Mouse (Mus musculus): ENCODE measurements around the gene Dhrs13. TPM values are rescaled to one million over a fixed set of nuclear protein-coding genes. Genes with fewer than 3 reads are reported as not detected.

Dhrs13 gene
- polyA plus RNA-seq, 1 experiment from 2014 or later: 15.2 TPM

GRCm38 (mm10) chr11:78074666-78075065 lies 42.6 kb downstream of the Dhrs13 start:
- Histone ChIP-seq H3K9me3 (replicated peaks; ENCODE audit: low read length) (no peaks in the 10 kb centered on the region), H3K4me2 (ENCODE audit: low read length) (no peak overlapping the region), H3K36me3 (ENCODE audit: insufficient read depth, low read length) (peaks cover 15% of the 10 kb centered on the region), H3K4me1 (replicated peaks; ENCODE audit: insufficient read depth, low read length) (0 out of 2 replicates have a peak, but pooled peaks cover 3% of the 10 kb centered on the region), H3K4me3 (replicated peaks; ENCODE audit: low read depth, low read length) (no peak overlapping the region), H3K27me3 (ENCODE audit: insufficient read depth, low read length) (no peaks in the 10 kb centered on the region), H3K9ac (ENCODE audit: low read depth, low read length) (no peak overlapping the region), H3K27ac (no peak overlapping the region)
- 87% methylated on average over 4 of the region's 4 CpGs for WGBS
- DNase-seq (ENCODE audit: low spot score) (no peak), ATAC-seq (replicated peaks; ENCODE audit: low FRiP score, low read depth) (no peak)
- TF ChIP-seq CTCF (IDR thresholded peaks at IDR 0.05; ENCODE audit: low read depth): no peak

GRCm38 (mm10) chr11:78079961-78080921 lies 48.2 kb downstream of the Dhrs13 start, which contains the start of gene Eral1:
Eral1 (minus strand) TSS chr11:78080383.
- peak within 1 kb of the TSS; percentile 74 for H3K4me2 ChIP-seq (ENCODE audit: low read length)
- H3K4me3 ChIP-seq (replicated peaks; ENCODE audit: low read depth, low read length): peak within 1 kb of the TSS; percentile 94
- H3K4me1 ChIP-seq (replicated peaks; ENCODE audit: insufficient read depth, low read length): 0 out of 2 replicates have a peak, but pooled peaks cover 3% of the 10 kb centered on the region
- WGBS: 1% methylated on average over 42 of the region's 42 CpGs
- H3K36me3 ChIP-seq (ENCODE audit: insufficient read depth, low read length): no peaks in the 10 kb centered on the region
- ATAC-seq (replicated peaks; ENCODE audit: low FRiP score, low read depth): peak; percentile 90
- H3K9me3 ChIP-seq (replicated peaks; ENCODE audit: low read length): no peaks in the 10 kb centered on the region
- H3K9ac ChIP-seq (ENCODE audit: low read depth, low read length): peak within 1 kb of the TSS; percentile 82
- TF ChIP-seq CTCF (IDR thresholded peaks at IDR 0.05; ENCODE audit: low read depth): no peak; the same call in 1 of the 2 replicates
- no peaks in the 10 kb centered on the region for H3K27me3 ChIP-seq (ENCODE audit: insufficient read depth, low read length)
- H3K27ac ChIP-seq: peak within 1 kb of the TSS; percentile 20
- peak; percentile 95 for DNase-seq (ENCODE audit: low spot score)

DNA sequence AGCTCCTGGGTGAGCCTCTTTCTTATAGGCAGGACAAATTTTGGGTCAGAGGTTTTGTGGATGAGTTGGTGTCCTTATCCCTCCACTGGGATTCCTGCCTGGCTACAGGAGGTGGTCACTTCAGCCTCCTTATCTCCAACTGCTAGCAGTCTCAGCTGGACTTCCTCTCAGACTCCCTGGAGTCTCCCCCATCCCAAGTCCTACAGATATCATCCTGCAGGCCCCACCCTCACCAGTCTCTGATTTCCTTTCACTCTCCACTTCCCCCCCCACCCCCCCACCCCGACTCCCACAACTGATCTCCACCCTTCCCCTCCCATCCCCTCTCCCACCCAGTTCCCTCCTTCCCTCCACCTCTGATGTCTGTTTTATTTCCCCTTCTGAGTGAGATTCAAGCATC lies 51.5 kb downstream of the Dhrs13 start:
- H3K9me3 ChIP-seq (replicated peaks; ENCODE audit: low read length): no peaks in the 10 kb centered on the region

GRCm38 (mm10) chr11:78086925-78087479 lies 54.9 kb downstream of the Dhrs13 start:
- H3K4me2 ChIP-seq (ENCODE audit: low read length): no peak overlapping the region
- no peaks in the 10 kb centered on the region for H3K9me3 ChIP-seq (replicated peaks; ENCODE audit: low read length)
- ATAC-seq (replicated peaks; ENCODE audit: low FRiP score, low read depth) (no peak), DNase-seq (ENCODE audit: low spot score) (no peak)
- no peak overlapping the region for H3K9ac ChIP-seq (ENCODE audit: low read depth, low read length)
- no peaks in the 10 kb centered on the region for H3K27me3 ChIP-seq (ENCODE audit: insufficient read depth, low read length)
- TF ChIP-seq CTCF (IDR thresholded peaks at IDR 0.05; ENCODE audit: low read depth): no peak
- no peak overlapping the region for H3K27ac ChIP-seq
- H3K36me3 ChIP-seq (ENCODE audit: insufficient read depth, low read length): no peaks in the 10 kb centered on the region
- H3K4me1 ChIP-seq (replicated peaks; ENCODE audit: insufficient read depth, low read length): no peaks in the 10 kb centered on the region
- WGBS: 70% methylated on average over 4 of the region's 4 CpGs
- H3K4me3 ChIP-seq (replicated peaks; ENCODE audit: low read depth, low read length): no peak overlapping the region

More for the DNA sequence above, 51.5 kb downstream of the Dhrs13 start:
- H3K27ac ChIP-seq: no peak overlapping the region
- H3K9ac ChIP-seq (ENCODE audit: low read depth, low read length): no peak overlapping the region
- H3K4me2 ChIP-seq (ENCODE audit: low read length): no peak overlapping the region
- TF ChIP-seq CTCF (IDR thresholded peaks at IDR 0.05; ENCODE audit: low read depth): no peak
- H3K27me3 ChIP-seq (ENCODE audit: insufficient read depth, low read length): no peaks in the 10 kb centered on the region
- WGBS: 40% methylated on average over 1 of the region's 1 CpGs
- H3K36me3 ChIP-seq (ENCODE audit: insufficient read depth, low read length): no peaks in the 10 kb centered on the region
- no peak overlapping the region for H3K4me3 ChIP-seq (replicated peaks; ENCODE audit: low read depth, low read length)
- H3K4me1 ChIP-seq (replicated peaks; ENCODE audit: insufficient read depth, low read length): 0 out of 2 replicates have a peak, but pooled peaks cover 3% of the 10 kb centered on the region
- no peak for ATAC-seq (replicated peaks; ENCODE audit: low FRiP score, low read depth)
- no peak for DNase-seq (ENCODE audit: low spot score)

MicroRNAs encoded within 50 kb of the gene (microRNA counts, 519-probe panel; counts per million panel counts)
- microRNA mmu-miR-144 (5,170 counts per million, percentile 84 among the panel's probes with 10 or more counts), microRNA mmu-miR-451 (5,522 counts per million, percentile 87 among the panel's probes with 10 or more counts)

Small RNA genes lying within 50 kb of the gene (microRNA-seq; reads per million reads assigned to microRNA genes)
- gene Mir144: 37.7 reads per million, percentile 41 among the genes with 10 or more reads in this experiment
- not detected for gene Mir451a
- gene Mir451b: not detected

Other genes with a start within 250 kb of the Dhrs13 start
- 0.34 and 0.40 TPM in 2 replicates for gene Gm10277, start 244.5 kb upstream of the Dhrs13 start, polyA plus RNA-seq (2015; fragmentation: Nextera tagmentation; extraction: Ambion mirVana)
- 20.9 and 24.3 TPM in 2 replicates for gene Pipox, start 138.2 kb upstream of the Dhrs13 start, polyA plus RNA-seq (2015; fragmentation: Nextera tagmentation; extraction: Ambion mirVana)
- 0.17 TPM in 1 of 2 replicates, not detected in the other for gene Sez6, start 101.5 kb upstream of the Dhrs13 start, polyA plus RNA-seq (2015; fragmentation: Nextera tagmentation; extraction: Ambion mirVana)
- 9.3 and 11.1 TPM in 2 replicates for gene Phf12, start 49.5 kb upstream of the Dhrs13 start, polyA plus RNA-seq (2015; fragmentation: Nextera tagmentation; extraction: Ambion mirVana)
- 38.5 and 42.4 TPM in 2 replicates for gene Flot2, start 5.7 kb downstream of the Dhrs13 start, polyA plus RNA-seq (2015; fragmentation: Nextera tagmentation; extraction: Ambion mirVana)
- gene Eral1, start 48.1 kb downstream of the Dhrs13 start, polyA plus RNA-seq (2015; fragmentation: Nextera tagmentation; extraction: Ambion mirVana): 25.0 and 26.9 TPM in 2 replicates
- 13.3 and 13.8 TPM in 2 replicates for gene Fam222b, start 62.4 kb downstream of the Dhrs13 start, polyA plus RNA-seq (2015; fragmentation: Nextera tagmentation; extraction: Ambion mirVana)
- gene Traf4, start 133.3 kb downstream of the Dhrs13 start, polyA plus RNA-seq (2015; fragmentation: Nextera tagmentation; extraction: Ambion mirVana): 79.2 and 79.6 TPM in 2 replicates
- 18.2 and 19.9 TPM in 2 replicates for gene Nek8, start 144.4 kb downstream of the Dhrs13 start, polyA plus RNA-seq (2015; fragmentation: Nextera tagmentation; extraction: Ambion mirVana)
- gene Tlcd1, start 144.4 kb downstream of the Dhrs13 start, polyA plus RNA-seq (2015; fragmentation: Nextera tagmentation; extraction: Ambion mirVana): 43.4 and 46.6 TPM in 2 replicates
- 1,409 and 1,636 TPM in 2 replicates for gene Rpl23a, start 151.3 kb downstream of the Dhrs13 start, polyA plus RNA-seq (2015; fragmentation: Nextera tagmentation; extraction: Ambion mirVana)
- 129 and 131 TPM in 2 replicates for gene Rab34, start 156.2 kb downstream of the Dhrs13 start, polyA plus RNA-seq (2015; fragmentation: Nextera tagmentation; extraction: Ambion mirVana)
- gene Proca1, start 161.1 kb downstream of the Dhrs13 start, polyA plus RNA-seq (2015; fragmentation: Nextera tagmentation; extraction: Ambion mirVana): 3.1 and 3.2 TPM in 2 replicates
- 104 and 106 TPM in 2 replicates for gene Sdf2, start 213.5 kb downstream of the Dhrs13 start, polyA plus RNA-seq (2015; fragmentation: Nextera tagmentation; extraction: Ambion mirVana)
- 14.4 and 16.8 TPM in 2 replicates for gene Supt6, start 213.7 kb downstream of the Dhrs13 start, polyA plus RNA-seq (2015; fragmentation: Nextera tagmentation; extraction: Ambion mirVana)
- 96.3 and 98.2 TPM in 2 replicates for gene 2610507B11Rik, start 229.5 kb downstream of the Dhrs13 start, polyA plus RNA-seq (2015; fragmentation: Nextera tagmentation; extraction: Ambion mirVana)

All from kidney, postnatal 0 days (tissue).